Mouse (Mus musculus) intestine, postnatal 0 days (tissue): ENCODE measurements around the gene Pdcd2l. TPM values are rescaled to one million over a fixed set of nuclear protein-coding genes. Genes with fewer than 3 reads are reported as not detected.
A peak's percentile ranks its signal among the peaks of the same experiment; 100 is the strongest.

Experiments
- ATAC-seq: fragments of 200-750 bp; cut with Nextera tagmentation; 2 replicates; pipeline ENCODE4 v1.8.0; 2017; ENCODE audit warnings: mild to moderate bottlenecking, moderate TSS enrichment, moderate library complexity
- H3K27ac ChIP-seq: fragments of 300-500 bp; sonication (generic); 2 replicates; pipeline ENCODE4 v1.5.1; 2014; ENCODE audit warnings: mild to moderate bottlenecking, low read depth, low read length, moderate library complexity
- H3K27me3 ChIP-seq: fragments of 300-500 bp; sonication (generic); replicated peaks from 2 replicates; pipeline ENCODE4 v1.6.1; 2014; ENCODE audit warnings: low read length, mixed read lengths; ENCODE audit not compliant: control insufficient read depth, insufficient read depth
- H3K36me3 ChIP-seq: fragments of 300-500 bp; sonication (generic); 2 replicates; pipeline ENCODE4 v1.6.1; 2014; ENCODE audit warnings: mild to moderate bottlenecking, moderate library complexity; ENCODE audit not compliant: control insufficient read depth, insufficient read depth
- H3K4me1 ChIP-seq: fragments of 300-500 bp; sonication (generic); replicated peaks from 2 replicates; pipeline ENCODE4 v1.6.1; 2014; ENCODE audit warnings: antibody characterized with exemption, low read length, mixed read lengths; ENCODE audit not compliant: control insufficient read depth, insufficient read depth
- H3K4me2 ChIP-seq: fragments of 300-500 bp; sonication (generic); replicated peaks from 2 replicates; pipeline ENCODE4 v1.6.1; 2014; ENCODE audit warnings: low read depth, mild to moderate bottlenecking, moderate library complexity
- H3K4me3 ChIP-seq: fragments of 300-500 bp; sonication (generic); 2 replicates; pipeline ENCODE4 v1.5.1; 2014; ENCODE audit warnings: low read depth, low read length
- H3K9ac ChIP-seq: fragments of 300-500 bp; sonication (generic); 2 replicates; pipeline ENCODE4 v1.6.1; 2014; ENCODE audit warnings: mild to moderate bottlenecking, low read depth, low read length
- H3K9me3 ChIP-seq: fragments of 300-500 bp; sonication (generic); 2 replicates; pipeline ENCODE4 v1.6.1; 2016; ENCODE audit warnings: mixed run types; ENCODE audit not compliant: control insufficient read depth
- CTCF ChIP-seq: sonication (generic); IDR thresholded peaks from 2 replicates; pipeline ENCODE4 v1.5.1; 2016; ENCODE audit warnings: low read depth, mild to moderate bottlenecking, control low read depth, antibody characterized with exemption, moderate library complexity
- WGBS: fragments of 180-500 bp; shearing (Covaris S2); extraction: QIAGEN DNeasy Blood & Tissue Kit; methylation state at CpG from one replicate; pipeline ENCODE4 v1.1.7; 2014; 5-methylcytosine and 5-hydroxymethylcytosine counted together
- polyA plus RNA-seq: library from polyadenylated mRNA; unstranded; fragments of >200 nt; fragmentation: Nextera tagmentation; extraction: Ambion mirVana; gene quantifications from 2 replicates; pipeline ENCODE4 v1.2.1, GENCODE M21; 2015

Pdcd2l gene
- polyA plus RNA-seq, 1 experiment from 2014 or later, result 26.3 TPM

DNA sequence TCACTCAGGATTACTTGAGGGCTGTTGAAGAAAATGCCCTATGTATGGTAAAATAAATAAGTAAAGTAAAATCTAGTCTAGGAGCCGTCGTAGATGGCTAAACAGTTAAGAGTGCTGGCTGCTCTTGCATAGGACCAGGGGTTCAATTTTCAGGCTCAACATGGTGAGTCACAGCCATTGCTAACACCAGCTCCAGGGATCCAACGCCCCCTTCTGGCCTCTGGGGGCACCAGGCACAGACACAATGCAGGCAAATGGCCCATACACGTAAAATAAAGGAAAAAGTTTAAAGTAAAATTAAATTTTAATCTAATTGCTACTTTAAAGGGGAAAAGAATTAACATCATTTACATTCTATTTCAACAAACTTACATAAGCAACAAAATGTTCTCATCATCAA is 29.6 kb downstream of the Pdcd2l start:
- no peaks in the 10 kb centered on the region for H3K9me3 ChIP-seq
- H3K4me2 ChIP-seq, result no peak overlapping the region
- H3K27ac ChIP-seq, result no peak overlapping the region
- WGBS, result 45% methylated on average over 4 of the region's 4 CpGs
- H3K4me1 ChIP-seq, result no peaks in the 10 kb centered on the region
- ATAC-seq, result no peak
- TF ChIP-seq CTCF, result peak; percentile 63
- no peaks in the 10 kb centered on the region for H3K27me3 ChIP-seq
- H3K9ac ChIP-seq, result no peak overlapping the region
- H3K36me3 ChIP-seq, result peaks cover 30% of the 10 kb centered on the region
- H3K4me3 ChIP-seq, result no peak overlapping the region

DNA sequence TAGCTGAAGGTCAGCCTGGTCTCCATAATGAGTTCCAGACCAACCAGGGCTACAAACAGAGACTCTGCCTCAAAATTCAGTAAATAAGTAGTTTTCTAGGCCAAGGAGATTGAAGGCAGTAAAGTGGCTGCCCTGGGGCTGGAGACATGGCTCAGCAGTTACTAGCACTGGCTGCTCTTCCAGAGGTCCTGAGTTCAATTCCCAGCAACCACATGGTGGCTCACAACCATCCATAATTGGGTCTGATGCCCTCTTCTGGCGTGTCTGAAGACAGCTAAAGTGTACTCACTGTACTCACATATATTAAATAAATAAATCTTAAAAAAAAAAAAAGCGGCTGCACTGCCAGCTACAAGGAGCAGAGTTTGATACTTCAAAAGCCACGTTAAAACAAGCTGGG is 30.5 kb downstream of the Pdcd2l start:
- no peak for ATAC-seq
- TF ChIP-seq CTCF, result no peak

GRCm38 (mm10) chr7:34164671-34165070 is 31.8 kb downstream of the Pdcd2l start:
- 91% methylated on average over 7 of the region's 7 CpGs for WGBS
- no peak overlapping the region for H3K9ac ChIP-seq

More for the DNA sequence above, 30.5 kb downstream of the Pdcd2l start:
- no peak overlapping the region for H3K4me2 ChIP-seq
- no peaks in the 10 kb centered on the region for H3K27me3 ChIP-seq
- peaks cover 39% of the 10 kb centered on the region for H3K36me3 ChIP-seq
- no peak overlapping the region for H3K4me3 ChIP-seq
- no peaks in the 10 kb centered on the region for H3K4me1 ChIP-seq
- no peak overlapping the region for H3K27ac ChIP-seq
- 77% methylated on average over 3 of the region's 3 CpGs for WGBS
- H3K9me3 ChIP-seq, result no peaks in the 10 kb centered on the region
- H3K9ac ChIP-seq, result no peak overlapping the region

DNA sequence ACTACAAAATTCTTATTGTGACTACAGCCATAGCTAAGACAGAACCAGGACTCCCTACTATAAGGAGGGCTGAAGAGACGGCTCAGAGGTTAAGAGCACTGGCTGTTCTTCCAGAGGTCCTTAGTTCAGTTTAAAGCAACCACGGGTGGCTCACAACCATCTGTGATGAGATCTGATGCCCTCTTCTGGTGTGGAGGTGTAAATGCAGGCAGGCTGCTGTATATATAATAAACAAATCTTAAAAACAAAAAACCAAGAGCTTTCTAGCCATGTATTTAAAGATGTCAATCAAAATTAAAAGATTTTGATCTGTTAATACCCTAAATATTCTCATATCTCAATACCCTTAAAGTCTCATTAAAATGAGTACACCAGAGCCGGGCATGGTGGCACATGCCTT is 37.3 kb downstream of the Pdcd2l start:
- Histone ChIP-seq H3K9me3 (no peaks in the 10 kb centered on the region), H3K27ac (no peak overlapping the region), H3K27me3 (no peaks in the 10 kb centered on the region), H3K4me2 (no peak overlapping the region), H3K9ac (no peak overlapping the region), H3K4me3 (no peak overlapping the region), H3K4me1 (no peaks in the 10 kb centered on the region), H3K36me3 (peaks cover 82% of the 10 kb centered on the region)
- ATAC-seq, result no peak
- 92% methylated on average over 3 of the region's 3 CpGs for WGBS
- TF ChIP-seq CTCF, result peak; percentile 38; the same call in 1 of the 2 replicates

More at GRCm38 (mm10) chr7:34164671-34165070, 31.8 kb downstream of the Pdcd2l start:
- no peak overlapping the region for H3K27ac ChIP-seq
- peaks cover 49% of the 10 kb centered on the region for H3K36me3 ChIP-seq
- no peaks in the 10 kb centered on the region for H3K4me1 ChIP-seq
- no peak for TF ChIP-seq CTCF
- H3K9me3 ChIP-seq, result no peaks in the 10 kb centered on the region
- ATAC-seq, result no peak
- no peak overlapping the region for H3K4me3 ChIP-seq
- H3K27me3 ChIP-seq, result no peaks in the 10 kb centered on the region
- no peak overlapping the region for H3K4me2 ChIP-seq

DNA sequence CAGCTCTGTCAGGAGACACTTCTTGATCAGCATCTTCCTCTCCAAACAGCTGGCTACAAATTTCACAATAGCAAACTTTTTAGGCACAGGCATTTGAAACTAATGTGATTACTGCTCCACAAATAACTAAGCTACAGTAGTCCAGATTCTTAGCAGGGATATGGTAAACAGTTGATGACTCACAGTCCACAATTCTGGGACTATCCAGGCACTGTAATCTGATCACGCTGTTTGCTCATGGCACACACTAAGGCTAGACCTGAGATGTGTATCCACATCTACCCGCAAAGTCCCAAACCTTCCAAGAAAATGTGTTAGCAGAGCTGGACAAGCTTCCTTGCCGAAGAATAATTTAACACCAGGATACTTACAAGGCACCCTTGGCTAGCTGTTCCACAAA is 38.5 kb downstream of the Pdcd2l start:
- no peak overlapping the region for H3K4me2 ChIP-seq
- peaks cover 82% of the 10 kb centered on the region for H3K36me3 ChIP-seq
- H3K4me3 ChIP-seq, result no peak overlapping the region
- no peak overlapping the region for H3K9ac ChIP-seq
- no peak for TF ChIP-seq CTCF
- no peak overlapping the region for H3K27ac ChIP-seq
- H3K27me3 ChIP-seq, result no peaks in the 10 kb centered on the region
- H3K4me1 ChIP-seq, result no peaks in the 10 kb centered on the region
- no peak for ATAC-seq
- H3K9me3 ChIP-seq, result no peaks in the 10 kb centered on the region
- 92% methylated on average over 3 of the region's 3 CpGs for WGBS

- H3K27me3 ChIP-seq, result no peaks in the 10 kb centered on the region
- H3K4me1 ChIP-seq, result no peaks in the 10 kb centered on the region
- no peak overlapping the region for H3K9ac ChIP-seq
- H3K27ac ChIP-seq, result no peak overlapping the region; the same call in 1 of the 2 replicates
- no peak for ATAC-seq
- H3K4me3 ChIP-seq, result no peak overlapping the region
- WGBS, result 54% methylated on average over 4 of the region's 4 CpGs
- peaks cover 95% of the 10 kb centered on the region for H3K36me3 ChIP-seq
- no peak for TF ChIP-seq CTCF
- H3K9me3 ChIP-seq, result peaks cover 3% of the 10 kb centered on the region; the same call in 1 of the 2 replicates
- no peak overlapping the region for H3K4me2 ChIP-seq
Observed at GRCm38 (mm10) chr7:34147193-34147592, 49.3 kb downstream of the Pdcd2l start.

DNA sequence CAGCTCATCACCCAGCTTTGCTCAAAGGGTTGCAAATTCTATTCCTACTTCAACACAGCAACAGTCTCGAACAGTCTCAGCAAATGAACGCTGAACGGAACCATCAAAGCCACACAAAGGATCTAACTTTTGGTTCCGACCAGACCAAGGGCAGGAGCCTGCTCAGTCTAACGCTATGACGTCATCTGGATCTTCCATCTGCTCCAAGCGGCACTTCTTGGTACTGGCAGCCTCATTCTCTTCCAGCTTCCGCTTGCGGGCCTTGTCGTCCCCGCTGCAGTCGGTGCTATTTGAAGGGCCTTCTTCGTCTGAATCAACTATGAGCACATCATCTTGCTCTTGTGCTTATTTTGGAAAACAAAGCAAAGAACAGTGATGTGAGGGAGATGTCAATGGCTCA is 55.3 kb downstream of the Pdcd2l start:
- no peaks in the 10 kb centered on the region for H3K27me3 ChIP-seq
- no peak overlapping the region for H3K9ac ChIP-seq
- no peak for ATAC-seq
- H3K36me3 ChIP-seq, result peaks cover 59% of the 10 kb centered on the region
- H3K4me2 ChIP-seq, result no peak overlapping the region
- 95% methylated on average over 13 of the region's 13 CpGs for WGBS
- TF ChIP-seq CTCF, result no peak
- no peak overlapping the region for H3K4me3 ChIP-seq
- no peak overlapping the region for H3K27ac ChIP-seq
- H3K9me3 ChIP-seq, result no peaks in the 10 kb centered on the region
- no peaks in the 10 kb centered on the region for H3K4me1 ChIP-seq
